Mouse (Mus musculus): ENCODE results near the gene Fbxl4. TPM values are rescaled to one million over a fixed set of nuclear protein-coding genes. Genes with fewer than 3 reads are reported as not detected.

The Fbxl4 gene
- total and polyA plus RNA-seq, 2 experiments from 2014 or later, result 16.8 to 30.8 TPM

DNA sequence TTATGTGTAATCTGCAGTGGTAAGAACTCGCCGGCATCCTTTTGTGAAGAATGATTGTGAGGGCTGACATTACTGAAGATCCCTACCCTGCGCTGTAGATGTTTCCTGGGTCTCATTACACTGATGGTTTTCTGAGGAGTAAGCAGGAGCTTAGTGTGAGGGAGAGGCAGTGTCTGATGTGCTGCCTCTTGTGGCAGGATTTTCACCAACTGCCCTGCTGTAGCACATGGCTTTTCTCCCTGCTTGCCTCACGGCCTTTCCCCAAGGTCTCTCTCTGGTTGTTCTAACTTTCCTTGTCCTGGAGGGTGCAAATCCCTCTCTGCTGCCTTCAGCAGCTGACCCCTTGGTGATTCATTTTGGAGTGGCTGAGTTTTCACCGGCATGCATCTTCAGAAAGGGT, 10.0 kb downstream of the Fbxl4 start:
- H3K27ac ChIP-seq (ENCODE audit: low read depth, low read length), result no peak overlapping the region
- H3K4me1 ChIP-seq (ENCODE audit: insufficient read depth, low read length), result no peaks in the 10 kb centered on the region
- H3K9ac ChIP-seq (replicated peaks; ENCODE audit: low read length, poor library complexity, severe bottlenecking), result no peak overlapping the region
- H3K27me3 ChIP-seq (ENCODE audit: insufficient read depth, low read length), result no peaks in the 10 kb centered on the region
- 53% methylated on average over 5 of the region's 5 CpGs for WGBS
- H3K36me3 ChIP-seq (ENCODE audit: insufficient read depth, low read length), result no peaks in the 10 kb centered on the region
- no peaks in the 10 kb centered on the region for H3K9me3 ChIP-seq (ENCODE audit: low read length)
- DNase-seq (ENCODE audit: low spot score), result peak; percentile 27
- peak; percentile 44; the same call in 1 of the 2 replicates for ATAC-seq (ENCODE audit: low FRiP score)
- H3K4me2 ChIP-seq (ENCODE audit: low read depth, low read length, poor library complexity, severe bottlenecking), result no peak overlapping the region
- no peak overlapping the region for H3K4me3 ChIP-seq (ENCODE audit: low read depth, low read length)
- peak; percentile 64 for TF ChIP-seq CTCF (IDR thresholded peaks at IDR 0.05)

DNA sequence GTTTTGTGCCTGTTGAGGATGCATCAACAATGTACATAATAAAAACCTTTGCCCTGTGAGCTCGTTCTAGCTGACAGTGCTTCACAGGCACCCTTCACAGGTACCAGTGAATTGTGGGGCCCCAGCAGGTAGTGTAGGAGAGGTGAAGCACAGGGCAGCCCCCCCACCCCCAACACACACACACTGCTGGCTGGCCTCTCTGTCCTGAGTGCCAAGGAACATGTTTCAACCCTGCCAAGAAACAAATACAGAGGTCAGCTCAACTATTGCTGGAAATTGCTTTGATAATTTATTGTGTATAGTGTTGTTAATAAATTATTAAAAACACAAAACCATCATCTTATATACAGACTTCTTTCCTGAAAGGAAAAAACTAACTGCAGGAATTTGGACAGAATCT, 21.2 kb downstream of the Fbxl4 start:
- no peaks in the 10 kb centered on the region for H3K27me3 ChIP-seq (ENCODE audit: insufficient read depth, low read length)
- H3K27ac ChIP-seq (ENCODE audit: low read depth, low read length), result no peak overlapping the region
- H3K36me3 ChIP-seq (ENCODE audit: insufficient read depth, low read length), result peaks cover 2% of the 10 kb centered on the region; the same call in 1 of the 2 replicates
- WGBS, result 44% methylated on average over 1 of the region's 1 CpGs
- H3K9me3 ChIP-seq (ENCODE audit: low read length), result no peaks in the 10 kb centered on the region
- ATAC-seq (ENCODE audit: low FRiP score), result no peak
- no peak overlapping the region for H3K4me2 ChIP-seq (ENCODE audit: low read depth, low read length, poor library complexity, severe bottlenecking)
- TF ChIP-seq CTCF (IDR thresholded peaks at IDR 0.05), result no peak
- DNase-seq (ENCODE audit: low spot score), result no peak
- H3K4me3 ChIP-seq (ENCODE audit: low read depth, low read length), result no peak overlapping the region
- no peak overlapping the region for H3K9ac ChIP-seq (replicated peaks; ENCODE audit: low read length, poor library complexity, severe bottlenecking)
- no peaks in the 10 kb centered on the region for H3K4me1 ChIP-seq (ENCODE audit: insufficient read depth, low read length)

DNA sequence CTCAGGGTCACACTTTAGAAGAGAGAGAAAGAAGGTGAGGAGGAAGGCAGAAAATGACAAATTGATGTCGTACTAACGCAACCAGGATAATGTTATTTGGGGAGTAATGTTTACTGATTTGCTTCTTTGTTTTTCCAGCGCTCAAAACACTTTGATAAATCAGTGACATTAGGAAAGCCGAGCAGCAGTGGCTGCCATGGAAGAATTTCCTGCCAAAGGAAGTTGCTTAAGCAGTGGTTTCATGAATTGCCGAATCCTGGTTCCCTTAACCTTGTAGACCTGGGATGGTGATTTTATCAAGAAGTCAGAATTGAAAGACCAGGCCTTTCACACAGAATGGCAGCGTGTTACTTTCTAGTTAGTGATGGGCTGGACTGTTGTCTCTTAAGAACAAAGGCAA, 23.3 kb downstream of the Fbxl4 start:
- Histone ChIP-seq H3K36me3 (ENCODE audit: insufficient read depth, low read length) (peaks cover 2% of the 10 kb centered on the region; the same call in 1 of the 2 replicates), H3K27ac (ENCODE audit: low read depth, low read length) (no peak overlapping the region), H3K9ac (replicated peaks; ENCODE audit: low read length, poor library complexity, severe bottlenecking) (no peak overlapping the region), H3K4me3 (ENCODE audit: low read depth, low read length) (no peak overlapping the region), H3K4me1 (ENCODE audit: insufficient read depth, low read length) (no peaks in the 10 kb centered on the region), H3K4me2 (ENCODE audit: low read depth, low read length, poor library complexity, severe bottlenecking) (no peak overlapping the region), H3K9me3 (ENCODE audit: low read length) (no peaks in the 10 kb centered on the region), H3K27me3 (ENCODE audit: insufficient read depth, low read length) (no peaks in the 10 kb centered on the region)
- no peak for TF ChIP-seq CTCF (IDR thresholded peaks at IDR 0.05)
- DNase-seq (ENCODE audit: low spot score) (no peak), ATAC-seq (ENCODE audit: low FRiP score) (no peak)
- WGBS, result 84% methylated on average over 6 of the region's 6 CpGs

DNA sequence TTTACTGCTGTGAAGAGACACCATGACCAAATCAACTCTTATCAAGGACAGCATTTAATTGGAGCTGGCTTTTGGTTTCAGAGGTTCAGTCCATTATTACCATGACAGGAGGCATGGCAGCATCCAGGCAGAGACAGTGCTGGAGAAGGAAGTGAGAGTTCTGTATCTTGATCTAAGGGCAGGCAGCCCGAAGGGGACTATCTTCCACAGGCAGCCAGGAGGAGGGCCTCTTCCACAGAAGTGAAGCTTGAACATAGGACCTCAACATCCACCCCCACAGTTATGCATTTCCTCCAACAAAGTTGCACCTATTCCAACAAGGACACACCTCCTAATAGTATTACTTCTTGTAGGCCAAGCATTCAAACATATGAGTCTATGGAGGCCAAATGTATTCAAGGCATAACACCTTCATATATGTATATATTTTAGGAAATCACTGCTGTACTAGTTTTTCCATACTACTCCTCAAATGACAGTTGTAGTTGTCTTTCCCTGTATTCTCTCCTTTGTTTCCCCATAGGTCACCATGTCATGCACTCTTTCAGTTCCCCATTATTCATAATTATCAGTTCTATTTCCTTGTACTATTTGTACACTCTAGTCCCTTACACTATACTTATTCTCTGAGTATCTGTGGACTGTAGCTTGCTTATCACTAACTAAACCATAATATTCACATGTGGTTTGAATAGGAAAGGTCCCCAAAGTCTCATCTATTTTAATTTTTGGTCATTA, 26.4 kb downstream of the Fbxl4 start:
- TF ChIP-seq CTCF (IDR thresholded peaks at IDR 0.05), result no peak
- Histone ChIP-seq H3K4me2 (ENCODE audit: low read depth, low read length, poor library complexity, severe bottlenecking) (no peak overlapping the region), H3K4me3 (ENCODE audit: low read depth, low read length) (no peak overlapping the region), H3K36me3 (ENCODE audit: insufficient read depth, low read length) (no peaks in the 10 kb centered on the region; the same call in 1 of the 2 replicates), H3K9ac (replicated peaks; ENCODE audit: low read length, poor library complexity, severe bottlenecking) (no peak overlapping the region), H3K27ac (ENCODE audit: low read depth, low read length) (no peak overlapping the region), H3K27me3 (ENCODE audit: insufficient read depth, low read length) (no peaks in the 10 kb centered on the region), H3K4me1 (ENCODE audit: insufficient read depth, low read length) (no peaks in the 10 kb centered on the region), H3K9me3 (ENCODE audit: low read length) (no peaks in the 10 kb centered on the region)
- DNase-seq (ENCODE audit: low spot score) (no peak), ATAC-seq (ENCODE audit: low FRiP score) (no peak)
- 95% methylated on average over 1 of the region's 1 CpGs for WGBS

DNA sequence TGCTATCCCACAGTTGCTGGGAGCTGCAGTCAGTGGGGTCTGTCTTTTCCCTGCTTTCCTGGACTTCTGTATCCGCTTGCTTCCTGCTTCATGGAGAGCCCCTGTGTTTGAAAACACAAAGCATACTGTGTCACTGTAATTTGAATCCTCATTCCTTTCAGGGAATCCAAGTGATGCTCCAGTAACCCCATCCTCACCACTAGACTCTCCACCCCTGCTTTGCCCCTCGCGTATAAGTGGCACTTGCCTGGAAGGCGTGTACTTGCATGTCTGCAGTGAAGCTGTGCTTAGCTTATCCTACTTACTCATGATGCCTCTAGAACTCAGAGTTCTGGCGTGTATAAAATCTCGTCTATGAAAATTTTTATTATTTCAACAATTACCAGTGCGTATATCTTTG, 32.7 kb downstream of the Fbxl4 start:
- WGBS, result 53% methylated on average over 7 of the region's 7 CpGs
- no peaks in the 10 kb centered on the region for H3K4me1 ChIP-seq (ENCODE audit: insufficient read depth, low read length)
- H3K36me3 ChIP-seq (ENCODE audit: insufficient read depth, low read length), result no peaks in the 10 kb centered on the region
- no peak for TF ChIP-seq CTCF (IDR thresholded peaks at IDR 0.05)
- no peaks in the 10 kb centered on the region for H3K9me3 ChIP-seq (ENCODE audit: low read length)
- no peak overlapping the region for H3K4me3 ChIP-seq (ENCODE audit: low read depth, low read length)
- H3K9ac ChIP-seq (replicated peaks; ENCODE audit: low read length, poor library complexity, severe bottlenecking), result no peak overlapping the region
- H3K27ac ChIP-seq (ENCODE audit: low read depth, low read length), result no peak overlapping the region
- ATAC-seq (ENCODE audit: low FRiP score), result no peak
- peak; percentile 9 for DNase-seq (ENCODE audit: low spot score)
- H3K27me3 ChIP-seq (ENCODE audit: insufficient read depth, low read length), result no peaks in the 10 kb centered on the region
- no peak overlapping the region for H3K4me2 ChIP-seq (ENCODE audit: low read depth, low read length, poor library complexity, severe bottlenecking)

DNA sequence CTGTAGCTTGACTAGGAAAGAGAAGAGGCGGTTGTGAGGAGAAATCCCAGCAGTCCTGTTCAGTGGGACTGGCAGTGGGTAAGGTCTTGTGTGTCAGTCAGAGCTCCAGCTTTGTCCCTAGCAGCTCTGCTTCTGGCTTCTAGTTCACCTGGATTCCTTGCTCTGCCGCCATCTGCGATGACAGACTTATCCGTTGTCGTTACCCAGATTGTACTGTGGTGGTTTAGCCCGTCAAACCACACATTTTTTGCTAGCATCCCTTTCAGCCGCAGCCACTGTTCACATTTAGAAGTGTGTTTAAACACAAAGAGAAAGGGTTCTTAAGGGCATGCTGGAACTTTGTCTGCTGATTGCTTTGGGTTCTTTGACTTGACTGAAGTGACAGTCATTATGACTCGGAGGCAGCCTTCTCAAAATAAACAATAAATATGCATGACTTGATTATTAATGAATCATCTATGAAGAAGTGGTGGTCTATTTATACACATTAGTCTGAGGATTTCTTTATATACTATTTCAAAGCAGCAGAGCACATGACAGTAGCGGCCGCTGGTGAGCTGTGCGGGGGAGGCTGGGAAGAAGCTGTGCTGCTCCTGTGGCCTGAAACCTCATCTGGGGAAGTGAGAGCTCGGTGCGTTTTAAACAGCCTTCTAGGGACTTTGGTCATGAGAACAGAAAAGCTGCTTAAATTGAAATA, 35.6 kb downstream of the Fbxl4 start:
- Histone ChIP-seq H3K4me1 (ENCODE audit: insufficient read depth, low read length) (no peaks in the 10 kb centered on the region), H3K4me2 (ENCODE audit: low read depth, low read length, poor library complexity, severe bottlenecking) (no peak overlapping the region), H3K36me3 (ENCODE audit: insufficient read depth, low read length) (no peaks in the 10 kb centered on the region), H3K27ac (ENCODE audit: low read depth, low read length) (peak overlapping the region; percentile 47; the same call in 1 of the 2 replicates), H3K27me3 (ENCODE audit: insufficient read depth, low read length) (no peaks in the 10 kb centered on the region), H3K9me3 (ENCODE audit: low read length) (no peaks in the 10 kb centered on the region), H3K4me3 (ENCODE audit: low read depth, low read length) (no peak overlapping the region), H3K9ac (replicated peaks; ENCODE audit: low read length, poor library complexity, severe bottlenecking) (no peak overlapping the region; the same call in 1 of the 2 replicates)
- no peak for DNase-seq (ENCODE audit: low spot score)
- TF ChIP-seq CTCF (IDR thresholded peaks at IDR 0.05), result no peak
- ATAC-seq (ENCODE audit: low FRiP score), result peak; percentile 47; the same call in 1 of the 2 replicates
- WGBS, result 51% methylated on average over 13 of the region's 13 CpGs
